Mouse (Mus musculus) kidney, embryonic 16.5 days (tissue): ENCODE measurements around the gene Commd8. TPM values are rescaled to one million over a fixed set of nuclear protein-coding genes. Genes with fewer than 3 reads are reported as not detected.

Experiments used
- ATAC-seq: fragments of 200-750 bp; cut with Nextera tagmentation; 2 replicates; pipeline ENCODE4 v1.8.0; 2017; ENCODE audit warnings: moderate TSS enrichment; ENCODE audit not compliant: low FRiP score, low TSS enrichment
- H3K27ac ChIP-seq: fragments of 300-500 bp; sonication (generic); 2 replicates; pipeline ENCODE4 v1.5.1; 2014; ENCODE audit warnings: low read length
- H3K27me3 ChIP-seq: fragments of 300-500 bp; sonication (generic); 2 replicates; pipeline ENCODE4 v1.6.1; 2014; ENCODE audit warnings: low read length, control low read depth, mixed read lengths; ENCODE audit not compliant: insufficient read depth
- H3K36me3 ChIP-seq: fragments of 300-500 bp; sonication (generic); 2 replicates; pipeline ENCODE4 v1.6.1; 2014; ENCODE audit warnings: low read length, control low read depth, mixed read lengths; ENCODE audit not compliant: insufficient read depth
- H3K4me1 ChIP-seq: fragments of 300-500 bp; sonication (generic); 2 replicates; pipeline ENCODE4 v1.6.1; 2014; ENCODE audit warnings: low read length, control low read depth, mixed read lengths; ENCODE audit not compliant: insufficient read depth
- H3K4me2 ChIP-seq: fragments of 300-500 bp; sonication (generic); replicated peaks from 2 replicates; pipeline ENCODE4 v1.6.1; 2014; ENCODE audit warnings: low read depth, low read length
- H3K4me3 ChIP-seq: fragments of 300-500 bp; sonication (generic); 2 replicates; pipeline ENCODE4 v1.5.1; 2014; ENCODE audit warnings: mild to moderate bottlenecking, low read length
- H3K9ac ChIP-seq: fragments of 300-500 bp; sonication (generic); replicated peaks from 2 replicates; pipeline ENCODE4 v1.6.1; 2014; ENCODE audit warnings: low read length
- H3K9me3 ChIP-seq: fragments of 300-500 bp; sonication (generic); 2 replicates; pipeline ENCODE4 v1.6.1; 2016; ENCODE audit warnings: low read length, control low read depth
- WGBS: fragments of 180-500 bp; shearing (Covaris S2); extraction: QIAGEN DNeasy Blood & Tissue Kit; methylation state at CpG from one replicate; pipeline ENCODE4 v1.1.7; 2014; 5-methylcytosine and 5-hydroxymethylcytosine counted together
- polyA plus RNA-seq: library from polyadenylated mRNA; unstranded; fragments of >200 nt; fragmentation: Nextera tagmentation; extraction: Ambion mirVana; gene quantifications from 2 replicates; pipeline ENCODE4 v1.2.1, GENCODE M21; 2015

Commd8 gene
- polyA plus RNA-seq, 1 experiment from 2014 or later = 144 TPM

DNA sequence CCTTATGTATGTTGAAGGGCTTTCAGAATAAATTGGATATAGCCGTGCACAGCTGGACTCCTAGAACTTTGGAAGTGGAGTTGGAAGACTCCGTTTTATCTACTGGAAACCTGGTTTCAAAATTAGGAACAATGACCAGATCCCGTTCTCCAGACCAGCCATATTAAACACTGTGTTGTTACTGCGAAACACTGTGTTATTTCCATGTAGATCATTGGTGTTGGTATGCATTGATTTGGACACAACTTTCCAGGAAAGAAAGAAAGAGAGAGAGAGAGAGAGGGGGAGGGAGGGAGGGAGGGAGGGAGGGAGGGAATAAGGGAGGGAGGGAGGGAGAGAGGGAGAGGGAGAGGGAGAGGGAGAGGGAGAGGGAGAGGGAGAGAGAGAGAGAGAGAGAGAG is 7.1 kb upstream of the Commd8 start:
- Histone ChIP-seq H3K4me3 (no peak overlapping the region), H3K4me1 (no peaks in the 10 kb centered on the region), H3K27me3 (no peaks in the 10 kb centered on the region), H3K9ac (no peak overlapping the region), H3K4me2 (no peak overlapping the region), H3K36me3 (no peaks in the 10 kb centered on the region), H3K27ac (no peak overlapping the region), H3K9me3 (no peaks in the 10 kb centered on the region)
- no peak for ATAC-seq
- 90% methylated on average over 4 of the region's 4 CpGs for WGBS

- no peak overlapping the region for H3K9ac ChIP-seq
- H3K4me1 ChIP-seq = no peaks in the 10 kb centered on the region
- no peak overlapping the region for H3K4me2 ChIP-seq
- no peak overlapping the region for H3K27ac ChIP-seq
- no peak overlapping the region for H3K4me3 ChIP-seq
- no peaks in the 10 kb centered on the region for H3K9me3 ChIP-seq
- no peaks in the 10 kb centered on the region for H3K27me3 ChIP-seq
- H3K36me3 ChIP-seq = no peaks in the 10 kb centered on the region
- WGBS = 60% methylated on average over 1 of the region's 1 CpGs
- ATAC-seq = no peak
Observed at GRCm38 (mm10) chr5:72173521-72173920, 5.5 kb upstream of the Commd8 start.

DNA sequence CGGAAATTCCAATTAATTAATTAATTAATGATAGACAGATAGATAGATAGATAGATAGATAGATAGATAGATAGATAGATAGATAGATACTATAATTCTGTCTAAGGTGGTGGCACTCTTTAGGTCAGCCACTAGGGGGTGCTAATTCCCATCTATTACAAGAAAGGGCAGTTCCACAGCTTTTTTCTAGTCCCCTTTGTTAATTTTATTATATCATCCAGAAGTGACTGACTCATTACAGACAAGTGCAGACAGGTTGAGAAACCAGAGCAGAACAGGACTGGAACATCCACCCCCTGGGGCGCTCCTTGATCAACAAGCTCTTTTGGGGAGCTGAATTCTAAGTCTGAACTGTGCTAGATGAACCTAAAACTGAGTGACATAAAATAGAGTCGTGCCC is 4.7 kb upstream of the Commd8 start:
- Histone ChIP-seq H3K27ac (no peak overlapping the region), H3K9me3 (no peaks in the 10 kb centered on the region), H3K36me3 (no peaks in the 10 kb centered on the region), H3K9ac (no peak overlapping the region), H3K4me3 (no peak overlapping the region), H3K4me2 (no peak overlapping the region), H3K27me3 (no peaks in the 10 kb centered on the region), H3K4me1 (no peaks in the 10 kb centered on the region)
- no peak for ATAC-seq
- WGBS = 34% methylated on average over 3 of the region's 3 CpGs

- H3K36me3 ChIP-seq = peaks cover 5% of the 10 kb centered on the region; the same call in 1 of the 2 replicates
- H3K9me3 ChIP-seq = no peaks in the 10 kb centered on the region
- H3K4me3 ChIP-seq = no peak overlapping the region
- no peak for ATAC-seq
- peaks cover 9% of the 10 kb centered on the region for H3K4me1 ChIP-seq
- H3K4me2 ChIP-seq = no peak overlapping the region
- no peaks in the 10 kb centered on the region for H3K27me3 ChIP-seq
- no peak overlapping the region for H3K27ac ChIP-seq
- H3K9ac ChIP-seq = no peak overlapping the region
- 59% methylated on average over 6 of the region's 6 CpGs for WGBS
Observed at GRCm38 (mm10) chr5:72170067-72170466, 2.1 kb upstream of the Commd8 start.

DNA sequence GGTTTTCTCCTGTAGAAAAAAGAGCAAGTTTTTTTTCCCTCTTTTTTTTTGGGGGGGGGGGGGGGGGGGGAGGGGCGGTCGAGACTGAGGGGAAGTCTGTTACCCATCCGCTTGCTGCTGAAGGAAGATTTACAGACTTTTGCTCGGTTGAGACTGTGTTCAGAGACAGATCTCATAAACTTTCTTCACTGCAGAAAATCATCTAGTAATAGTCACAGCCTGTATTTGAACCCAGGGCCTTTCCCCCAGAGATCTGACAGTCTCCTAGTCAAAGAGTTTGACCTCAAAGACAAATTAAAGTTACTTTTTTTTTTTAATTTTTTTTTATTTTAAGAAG is 264 bp upstream of the Commd8 start:
- peak overlapping the region; percentile 73 for H3K4me3 ChIP-seq
- H3K9ac ChIP-seq = 0 out of 2 replicates have a peak overlapping the region, but pooled peaks have one; percentile 26
- H3K27me3 ChIP-seq = no peaks in the 10 kb centered on the region
- no peaks in the 10 kb centered on the region for H3K9me3 ChIP-seq
- H3K4me1 ChIP-seq = peaks cover 19% of the 10 kb centered on the region
- peak; percentile 80 for ATAC-seq
- 0% methylated on average over 4 of the region's 4 CpGs for whole genome bisulfite sequencing
- H3K27ac ChIP-seq = 0 out of 2 replicates have a peak overlapping the region, but pooled peaks have one; percentile 50
- H3K36me3 ChIP-seq = peaks cover 11% of the 10 kb centered on the region; the same call in 1 of the 2 replicates
- H3K4me2 ChIP-seq = peak overlapping the region; percentile 52

DNA sequence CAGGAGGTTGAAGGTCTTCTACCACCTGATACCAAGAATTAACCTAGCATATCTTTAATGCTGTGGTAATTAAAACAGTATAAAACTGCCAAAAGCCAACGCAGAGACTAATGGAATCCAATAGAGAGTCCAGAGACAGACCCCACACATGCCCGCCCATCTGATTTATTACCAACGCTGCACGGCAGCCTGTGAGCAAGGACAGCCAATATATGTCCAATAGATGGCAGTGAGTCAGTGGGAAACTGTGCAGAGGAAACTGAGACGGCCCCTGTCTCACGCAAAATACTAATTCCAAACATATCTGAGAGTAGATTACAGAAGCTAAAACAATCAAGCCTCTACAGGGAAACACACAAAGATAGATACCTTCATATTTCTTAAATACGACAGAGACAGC is 3.6 kb downstream of the Commd8 start:
- ATAC-seq = no peak
- Histone ChIP-seq H3K4me3 (no peak overlapping the region), H3K4me2 (peak overlapping the region; percentile 12; the same call in 1 of the 2 replicates), H3K27me3 (no peaks in the 10 kb centered on the region), H3K9me3 (no peaks in the 10 kb centered on the region), H3K27ac (no peak overlapping the region), H3K36me3 (peaks cover 36% of the 10 kb centered on the region), H3K9ac (no peak overlapping the region), H3K4me1 (peaks cover 24% of the 10 kb centered on the region)
- WGBS = 27% methylated on average over 7 of the region's 7 CpGs

GRCm38 (mm10) chr5:72162855-72163254 is 5.1 kb downstream of the Commd8 start:
- H3K9ac ChIP-seq = no peak overlapping the region
- H3K4me1 ChIP-seq = peaks cover 24% of the 10 kb centered on the region
- H3K4me3 ChIP-seq = no peak overlapping the region
- no peaks in the 10 kb centered on the region for H3K27me3 ChIP-seq
- no peak overlapping the region for H3K27ac ChIP-seq
- 83% methylated on average over 5 of the region's 5 CpGs for WGBS
- no peak overlapping the region for H3K4me2 ChIP-seq
- ATAC-seq = no peak
- H3K9me3 ChIP-seq = no peaks in the 10 kb centered on the region
- peaks cover 47% of the 10 kb centered on the region for H3K36me3 ChIP-seq

DNA sequence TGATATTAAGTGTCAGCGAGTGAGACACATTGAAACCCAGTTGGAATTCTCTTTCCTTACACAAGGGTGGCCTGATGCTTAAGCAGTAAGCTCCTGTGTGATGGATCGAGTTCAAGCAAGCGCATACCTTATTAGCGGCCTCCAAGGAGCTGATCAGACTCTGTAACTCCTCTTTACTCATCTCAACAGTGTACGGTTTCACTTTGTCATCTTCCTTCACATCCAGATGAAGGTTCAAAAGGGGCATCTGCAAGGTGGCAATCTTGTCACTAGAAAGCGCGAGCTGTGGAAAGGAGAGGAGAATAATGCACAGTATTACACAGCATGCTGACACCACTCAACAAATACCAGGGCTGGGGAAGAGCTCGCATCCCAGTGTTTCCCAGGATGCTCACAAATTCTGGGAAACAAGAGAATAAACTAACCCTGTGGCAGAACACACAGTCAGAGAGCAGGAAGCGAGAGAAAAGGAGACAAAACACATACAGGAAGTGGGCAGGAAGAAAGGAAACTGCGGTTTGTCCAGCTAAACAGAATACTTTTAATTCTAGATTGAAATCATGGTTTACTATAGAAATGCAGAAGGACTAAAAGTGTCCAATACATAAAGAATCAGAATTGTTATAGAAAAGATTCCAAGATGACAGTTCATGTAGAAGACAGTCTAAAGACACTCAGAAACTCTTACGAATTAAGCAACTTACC is 7.1 kb downstream of the Commd8 start:
- peaks cover 55% of the 10 kb centered on the region for H3K36me3 ChIP-seq
- H3K4me2 ChIP-seq = no peak overlapping the region
- no peaks in the 10 kb centered on the region for H3K9me3 ChIP-seq
- H3K27ac ChIP-seq = no peak overlapping the region
- no peak overlapping the region for H3K4me3 ChIP-seq
- H3K27me3 ChIP-seq = no peaks in the 10 kb centered on the region
- WGBS = 84% methylated on average over 11 of the region's 11 CpGs
- H3K9ac ChIP-seq = no peak overlapping the region
- peaks cover 16% of the 10 kb centered on the region for H3K4me1 ChIP-seq
- no peak for ATAC-seq

- ATAC-seq = no peak
- 69% methylated on average over 6 of the region's 6 CpGs for WGBS
Observed at GRCm38 (mm10) chr5:72159537-72159936, 8.5 kb downstream of the Commd8 start.

DNA sequence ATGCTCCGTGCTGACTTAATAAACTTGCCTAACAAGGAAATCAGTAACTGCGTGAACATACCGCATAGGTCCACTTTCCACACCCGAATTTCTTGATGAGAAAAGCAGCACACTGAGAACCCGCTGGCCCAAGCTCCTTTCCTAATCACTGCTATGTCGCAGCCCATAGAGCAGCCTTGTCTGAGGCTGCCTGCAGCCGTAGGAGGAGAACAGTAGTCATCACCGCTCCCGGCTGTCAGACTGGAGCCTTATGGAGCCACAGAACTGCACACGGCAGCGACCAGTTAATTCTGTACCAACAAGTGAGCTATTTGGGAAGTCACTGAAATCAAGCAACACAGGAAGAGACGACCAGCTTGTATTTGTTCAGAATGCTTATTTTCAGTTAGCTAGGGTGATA is 9.3 kb downstream of the Commd8 start:
- no peaks in the 10 kb centered on the region for H3K27me3 ChIP-seq
- H3K36me3 ChIP-seq = peaks cover 53% of the 10 kb centered on the region
- no peak overlapping the region for H3K4me3 ChIP-seq
- H3K27ac ChIP-seq = no peak overlapping the region
- no peak for ATAC-seq
- H3K4me2 ChIP-seq = no peak overlapping the region
- no peaks in the 10 kb centered on the region for H3K9me3 ChIP-seq
- no peak overlapping the region for H3K9ac ChIP-seq
- H3K4me1 ChIP-seq = peaks cover 5% of the 10 kb centered on the region; the same call in 1 of the 2 replicates
- 84% methylated on average over 12 of the region's 12 CpGs for WGBS

More at GRCm38 (mm10) chr5:72159537-72159936, 8.5 kb downstream of the Commd8 start:
- H3K4me3 ChIP-seq = no peak overlapping the region
- H3K36me3 ChIP-seq = peaks cover 56% of the 10 kb centered on the region
- no peaks in the 10 kb centered on the region for H3K27me3 ChIP-seq
- H3K9ac ChIP-seq = no peak overlapping the region
- peaks cover 10% of the 10 kb centered on the region for H3K4me1 ChIP-seq
- H3K4me2 ChIP-seq = no peak overlapping the region
- H3K27ac ChIP-seq = no peak overlapping the region
- H3K9me3 ChIP-seq = no peaks in the 10 kb centered on the region
